Mouse (Mus musculus) natural killer cell, adult 2 months (primary cell): ENCODE data around the gene Bbs2.

Experiments used
- DNase-seq, 2 experiments: peaks; one replicate each; pipeline ENCODE4 v3.0.0; 2022; ENCODE audit warnings: low spot score in 2 of 2

The Bbs2 gene

GRCm38 (mm10) chr8:94098081-94098974, at the start of gene Bbs2:
Bbs2 (minus strand) TSS chr8:94098928.
- peak; percentile 98 to 99 for DNase-seq

GRCm38 (mm10) chr8:94148236-94148635, 49.5 kb upstream of the Bbs2 start:
- no peak for DNase-seq

GRCm38 (mm10) chr8:94140266-94140795, 41.6 kb upstream of the Bbs2 start:
- no peak for DNase-seq

GRCm38 (mm10) chr8:94136933-94137332, 38.2 kb upstream of the Bbs2 start, which contains the start of gene Mt4:
Mt4 (plus strand) TSS chr8:94137197.
- no peak for DNase-seq

GRCm38 (mm10) chr8:94136192-94136591, 37.5 kb upstream of the Bbs2 start:
- DNase-seq = no peak

- DNase-seq = no peak
Observed at GRCm38 (mm10) chr8:94135556-94135955, 36.8 kb upstream of the Bbs2 start.

GRCm38 (mm10) chr8:94134601-94135000, 35.9 kb upstream of the Bbs2 start:
- DNase-seq = peak; percentile 1 to 18

- no peak for DNase-seq
Observed at GRCm38 (mm10) chr8:94132096-94132495, 33.4 kb upstream of the Bbs2 start.

GRCm38 (mm10) chr8:94130126-94130525, 31.4 kb upstream of the Bbs2 start:
- no peak for DNase-seq

GRCm38 (mm10) chr8:94129133-94129789, 30.5 kb upstream of the Bbs2 start:
- no peak for DNase-seq

- DNase-seq = no peak
Observed at GRCm38 (mm10) chr8:94127711-94128110, 29.0 kb upstream of the Bbs2 start.

GRCm38 (mm10) chr8:94122711-94123468, 24.2 kb upstream of the Bbs2 start:
- no peak for DNase-seq

- no peak for DNase-seq
Observed at GRCm38 (mm10) chr8:94121625-94122024, 22.9 kb upstream of the Bbs2 start.

- DNase-seq = no peak
Observed at GRCm38 (mm10) chr8:94118776-94119430, 20.2 kb upstream of the Bbs2 start.

GRCm38 (mm10) chr8:94113972-94114371, 15.2 kb upstream of the Bbs2 start:
- DNase-seq = no peak

GRCm38 (mm10) chr8:94113435-94113834, 14.7 kb upstream of the Bbs2 start:
- no peak for DNase-seq

GRCm38 (mm10) chr8:94110526-94111177, 11.9 kb upstream of the Bbs2 start:
- no peak for DNase-seq

GRCm38 (mm10) chr8:94109835-94110234, 11.1 kb upstream of the Bbs2 start:
- DNase-seq = no peak

GRCm38 (mm10) chr8:94109396-94109795, 10.7 kb upstream of the Bbs2 start:
- DNase-seq = no peak

- DNase-seq = no peak
Observed at GRCm38 (mm10) chr8:94107871-94108270, 9.1 kb upstream of the Bbs2 start.

- no peak for DNase-seq
Observed at GRCm38 (mm10) chr8:94104146-94104545, 5.4 kb upstream of the Bbs2 start.
